Mouse (Mus musculus): Measurements from ENCODE around the gene Pxylp1.

- TF ChIP-seq CTCF (IDR thresholded peaks at IDR 0.05; ENCODE audit: extremely low read depth, insufficient read depth, insufficient read length, insufficient replicate concordance) (no peak), POLR2A (IDR thresholded peaks at IDR 0.05; ENCODE audit: low read depth, low read length) (no peak)
Measured at GRCm38 (mm10) chr9:96823541-96823940, 68.9 kb downstream of the Pxylp1 start.

All from spleen, adult 2 months (tissue).